Mouse (Mus musculus) bone marrow, adult 2 months (tissue): ENCODE data around the gene Car5a.

Source experiments
- CTCF ChIP-seq: fragments of 200-500 bp; IDR thresholded peaks from 2 replicates; pipeline ENCODE4 v1.5.1; 2011; ENCODE audit warnings: low read length, control low read depth; ENCODE audit not compliant: control insufficient read depth, insufficient read depth
- POLR2A ChIP-seq: fragments of 200-500 bp; IDR thresholded peaks from 2 replicates; pipeline ENCODE4 v1.6.1; 2011; ENCODE audit warnings: low read depth, mild to moderate bottlenecking, control low read depth, low read length, borderline replicate concordance; ENCODE audit not compliant: control insufficient read depth

- TF ChIP-seq CTCF, result no peak
- no peak for TF ChIP-seq POLR2A
These were observed 31.9 kb downstream of the Car5a start for GRCm38 (mm10) chr8:121912831-121913230.
